Mouse (Mus musculus) myocyte (in vitro differentiated cells): ENCODE measurements around the gene Rgs3. TPM values are rescaled to one million over a fixed set of nuclear protein-coding genes. Genes with fewer than 3 reads are reported as not detected.
A peak's percentile ranks its signal among the peaks of the same experiment; 100 is the strongest.

Source experiments
- H3K27me3 ChIP-seq: one replicate; pipeline ENCODE4 v1.6.1; 2011; ENCODE audit not compliant: control insufficient read depth, insufficient read depth, insufficient read length
- H3K36me3 ChIP-seq: one replicate; pipeline ENCODE4 v1.6.1; 2011; ENCODE audit not compliant: control insufficient read depth, insufficient read depth
- H3K4me2 ChIP-seq: one replicate; pipeline ENCODE4 v1.6.1; 2011; ENCODE audit warnings: low read depth, control low read depth
- H3K4me3 ChIP-seq: one replicate; pipeline ENCODE4 v1.5.1; 2011; ENCODE audit warnings: mild to moderate bottlenecking, control low read depth, moderate library complexity
- H3K79me2 ChIP-seq: one replicate; pipeline ENCODE4 v1.6.1; 2011; ENCODE audit not compliant: control insufficient read depth, insufficient read depth
- H3ac ChIP-seq: one replicate; pipeline ENCODE4 v1.6.1; 2011; ENCODE audit not compliant: control insufficient read depth, insufficient read length
- CEBPB ChIP-seq: IDR thresholded peaks from 2 replicates; pipeline ENCODE4 v1.6.1; 2011; ENCODE audit warnings: mild to moderate bottlenecking, moderate library complexity; ENCODE audit not compliant: poor library complexity, insufficient read depth, severe bottlenecking
- E2F4 ChIP-seq: IDR thresholded peaks from one replicate; pipeline ENCODE4 v1.6.1; 2011; ENCODE audit warnings: mild to moderate bottlenecking, control low read depth, moderate library complexity; ENCODE audit not compliant: insufficient read depth
- MAX ChIP-seq: IDR thresholded peaks from one replicate; pipeline ENCODE4 v1.6.1; 2011; ENCODE audit warnings: low read depth, mild to moderate bottlenecking, control low read depth
- MYOD1 ChIP-seq, 3 experiments: IDR thresholded peaks; one replicate each; pipeline ENCODE4 v1.6.1; 2011; ENCODE audit warnings: control low read depth in 2 of 3, low read depth in 2 of 3, mild to moderate bottlenecking in 2 of 3, moderate library complexity in 1 of 3; ENCODE audit not compliant: insufficient read length in 2 of 3, control insufficient read depth in 1 of 3
- MYOG ChIP-seq, 3 experiments: IDR thresholded peaks; one replicate each; pipeline ENCODE4 v1.6.1; 2011; ENCODE audit warnings: control low read depth in 2 of 3, low read depth in 2 of 3, mild to moderate bottlenecking in 2 of 3; ENCODE audit not compliant: insufficient read length in 2 of 3, control insufficient read depth in 1 of 3, insufficient read depth in 1 of 3
- POLR2A ChIP-seq: IDR thresholded peaks from one replicate; pipeline ENCODE4 v1.6.1; 2011; ENCODE audit warnings: low read depth, mild to moderate bottlenecking, control low read depth, moderate library complexity; ENCODE audit not compliant: insufficient read length
- POLR2AphosphoS2 ChIP-seq: IDR thresholded peaks from one replicate; pipeline ENCODE4 v1.6.1; 2011; ENCODE audit warnings: low read depth, control low read depth; ENCODE audit not compliant: insufficient read length
- REST ChIP-seq: IDR thresholded peaks from one replicate; pipeline ENCODE4 v1.6.1; 2011; ENCODE audit warnings: mild to moderate bottlenecking, control low read depth, moderate library complexity; ENCODE audit not compliant: insufficient read depth, insufficient read length
- SRF ChIP-seq: IDR thresholded peaks from one replicate; pipeline ENCODE4 v1.6.1; 2011; ENCODE audit warnings: low read depth; ENCODE audit not compliant: control insufficient read depth, insufficient read length
- TCF12 ChIP-seq: IDR thresholded peaks from one replicate; pipeline ENCODE4 v1.6.1; 2011; ENCODE audit warnings: mild to moderate bottlenecking, control low read depth; ENCODE audit not compliant: poor library complexity, insufficient read depth, severe bottlenecking
- TCF3 ChIP-seq: IDR thresholded peaks from one replicate; pipeline ENCODE4 v1.6.1; 2011; ENCODE audit warnings: low read depth, control low read depth; ENCODE audit not compliant: insufficient read length
- USF1 ChIP-seq: IDR thresholded peaks from one replicate; pipeline ENCODE4 v1.6.1; 2011; ENCODE audit warnings: low read depth, mild to moderate bottlenecking, control low read depth, moderate library complexity
- polyA plus RNA-seq: library from polyadenylated mRNA; unstranded; fragments of >200 nt; fragmentation: generic; extraction: Trizol; gene quantifications from one replicate; pipeline ENCODE4 v1.2.1, GENCODE M21; 2012; ENCODE audit warnings: missing spikeins

Gene Rgs3
- polyA plus RNA-seq, 1 experiment = 40.4 TPM

DNA sequence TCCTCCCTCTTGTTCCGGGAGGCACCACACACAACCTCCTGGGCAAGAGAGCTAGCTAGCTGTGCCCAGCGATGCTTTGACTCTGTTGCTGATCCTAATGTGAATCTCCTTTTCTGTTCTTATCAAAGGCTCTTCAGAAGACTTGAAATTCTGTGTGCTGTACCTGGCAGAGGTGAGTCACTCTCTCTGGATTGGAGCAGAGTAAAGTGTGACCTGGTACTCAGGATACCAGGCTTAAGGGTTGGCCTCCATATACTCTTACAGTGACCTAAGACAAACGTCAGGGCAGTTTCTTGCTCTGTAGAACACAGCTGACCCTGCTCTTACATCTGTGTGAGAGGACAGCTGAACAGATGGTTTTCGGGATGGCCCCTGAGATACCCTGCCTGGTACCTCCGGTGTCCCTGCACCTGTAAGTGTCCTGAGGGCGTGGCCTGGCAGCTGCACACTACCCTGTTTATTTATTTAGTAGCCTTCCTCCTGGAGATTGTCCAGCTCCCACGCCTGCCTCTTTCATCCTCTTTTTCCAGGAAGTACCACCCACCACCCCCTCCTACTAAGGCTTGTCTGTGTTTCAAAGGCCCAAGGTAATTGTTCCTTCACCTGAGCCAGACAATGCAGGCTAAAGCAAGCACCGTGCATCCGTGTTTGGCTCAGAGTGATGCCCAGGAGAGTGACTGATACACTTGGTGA is 87.1 kb downstream of the Rgs3 start:
- Histone ChIP-seq H3K36me3 (no peaks in the 10 kb centered on the region), H3K79me2 (no peaks in the 10 kb centered on the region), H3K4me2 (no peak overlapping the region), H3ac (no peak overlapping the region), H3K27me3 (no peaks in the 10 kb centered on the region), H3K4me3 (no peak overlapping the region)
- TF ChIP-seq MAX (no peak), POLR2AphosphoS2 (no peak), POLR2A (no peak), REST (no peak), TCF12 (no peak), USF1 (no peak), E2F4 (no peak), CEBPB (no peak), MYOD1 (IDR thresholded peaks at IDR 0.05; ENCODE audit: control insufficient read depth in 1 of 3, insufficient read length in 2 of 3, low read depth in 2 of 3) (no peak), MYOG (IDR thresholded peaks at IDR 0.05; ENCODE audit: control insufficient read depth in 1 of 3, insufficient read depth in 1 of 3, insufficient read length in 2 of 3, low read depth in 2 of 3) (no peak), TCF3 (no peak)

DNA sequence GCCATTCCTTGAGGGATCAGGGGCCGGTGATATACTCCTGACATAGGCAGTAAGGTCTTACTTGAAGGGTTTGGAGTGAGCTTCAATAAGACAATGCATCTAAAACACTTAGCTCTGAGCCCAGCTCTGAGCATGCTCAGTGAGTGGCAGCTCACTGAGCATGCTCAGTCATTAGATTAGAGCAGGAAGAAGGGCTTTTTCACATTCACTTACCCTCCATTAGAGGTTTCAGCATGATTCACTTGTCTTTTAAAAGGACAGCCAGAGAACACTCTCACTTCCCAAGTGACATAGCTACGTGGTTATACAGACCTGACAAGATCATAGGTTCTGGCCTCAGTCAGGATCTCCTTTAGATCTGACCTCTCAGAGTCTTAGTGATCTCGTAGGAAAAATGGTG is 89.2 kb downstream of the Rgs3 start:
- no peak overlapping the region for H3K4me3 ChIP-seq
- no peak for TF ChIP-seq TCF12
- no peak for TF ChIP-seq USF1
- no peak for TF ChIP-seq MYOD1 (IDR thresholded peaks at IDR 0.05; ENCODE audit: control insufficient read depth in 1 of 3, insufficient read length in 2 of 3, low read depth in 2 of 3)
- H3K79me2 ChIP-seq = no peaks in the 10 kb centered on the region
- H3K36me3 ChIP-seq = no peaks in the 10 kb centered on the region
- no peak overlapping the region for H3ac ChIP-seq
- no peaks in the 10 kb centered on the region for H3K27me3 ChIP-seq
- H3K4me2 ChIP-seq = no peak overlapping the region

DNA sequence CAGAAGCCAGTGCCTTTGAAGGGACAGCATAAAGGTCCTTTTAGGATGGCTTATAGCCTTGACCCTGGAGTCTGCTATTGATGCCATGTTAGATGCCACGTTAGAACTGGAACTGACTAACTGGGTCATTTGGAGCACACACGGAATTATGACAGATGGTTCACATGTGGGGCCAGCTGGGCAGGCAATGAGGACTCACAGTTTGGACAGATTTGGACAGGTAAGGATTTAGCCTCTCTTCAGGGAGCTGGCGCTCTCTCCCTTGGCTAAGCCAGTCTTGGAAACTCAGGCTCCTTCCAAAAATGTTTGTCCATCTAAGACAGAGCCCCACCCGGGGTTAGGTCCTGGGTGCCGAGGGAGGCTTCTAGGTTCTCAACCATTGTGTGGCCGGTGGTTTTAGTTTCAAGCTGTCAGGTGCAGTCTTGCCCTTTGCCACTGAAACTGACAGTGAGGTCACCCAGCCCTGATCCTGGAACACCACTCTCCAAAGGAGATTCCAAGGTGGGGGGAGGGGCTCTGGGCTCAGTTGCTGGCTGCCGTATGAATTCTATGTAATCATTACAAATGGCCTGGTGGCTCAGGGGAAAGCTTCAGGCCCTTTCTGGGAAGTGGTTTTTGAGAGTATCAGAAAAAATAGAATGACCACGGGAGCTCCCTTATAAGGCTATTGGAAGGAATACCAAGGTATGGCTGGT is 90.0 kb downstream of the Rgs3 start:
- Histone ChIP-seq H3K27me3 (no peaks in the 10 kb centered on the region), H3K36me3 (no peaks in the 10 kb centered on the region), H3ac (no peak overlapping the region), H3K4me2 (no peak overlapping the region), H3K4me3 (no peak overlapping the region), H3K79me2 (no peaks in the 10 kb centered on the region)
- TF ChIP-seq POLR2A (no peak), TCF3 (no peak), MYOG (IDR thresholded peaks at IDR 0.05; ENCODE audit: control insufficient read depth in 1 of 3, insufficient read depth in 1 of 3, insufficient read length in 2 of 3, low read depth in 2 of 3) (no peak), TCF12 (no peak), SRF (no peak), CEBPB (no peak), USF1 (no peak), POLR2AphosphoS2 (no peak)

DNA sequence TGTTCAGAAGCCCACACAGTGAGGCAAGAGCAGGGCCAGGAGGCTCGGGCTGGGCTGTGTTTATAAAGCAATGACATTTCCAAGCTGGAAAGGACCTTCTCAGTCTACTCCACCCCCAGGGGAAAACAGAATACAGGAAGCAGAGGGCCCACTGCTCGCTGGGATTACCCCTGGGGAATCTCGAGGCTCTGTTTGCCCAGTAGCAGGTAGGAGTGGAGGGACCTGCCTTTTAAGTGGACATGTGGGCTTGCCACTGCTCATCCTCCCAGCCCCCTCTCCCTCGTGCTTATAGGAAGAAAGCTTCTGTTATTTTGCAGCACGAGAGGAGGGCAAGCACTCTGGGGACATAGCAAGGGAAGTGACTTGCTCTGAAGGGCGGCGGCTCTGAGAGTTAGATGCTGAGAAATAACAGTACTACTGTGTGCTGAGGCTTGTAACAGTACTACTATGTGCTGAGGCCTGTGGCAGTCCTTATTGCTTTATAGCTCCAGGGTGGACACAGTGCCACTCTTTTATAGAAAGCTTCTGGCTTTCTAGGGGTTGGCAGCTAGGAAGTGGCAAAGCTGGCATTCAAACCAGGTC is 91.6 kb downstream of the Rgs3 start:
- Histone ChIP-seq H3K36me3 (no peaks in the 10 kb centered on the region), H3ac (no peak overlapping the region), H3K27me3 (no peaks in the 10 kb centered on the region), H3K4me3 (no peak overlapping the region), H3K79me2 (no peaks in the 10 kb centered on the region), H3K4me2 (no peak overlapping the region)
- TF ChIP-seq MYOG (IDR thresholded peaks at IDR 0.05; ENCODE audit: control insufficient read depth in 1 of 3, insufficient read depth in 1 of 3, insufficient read length in 2 of 3, low read depth in 2 of 3) (no peak), REST (no peak), TCF12 (no peak)

DNA sequence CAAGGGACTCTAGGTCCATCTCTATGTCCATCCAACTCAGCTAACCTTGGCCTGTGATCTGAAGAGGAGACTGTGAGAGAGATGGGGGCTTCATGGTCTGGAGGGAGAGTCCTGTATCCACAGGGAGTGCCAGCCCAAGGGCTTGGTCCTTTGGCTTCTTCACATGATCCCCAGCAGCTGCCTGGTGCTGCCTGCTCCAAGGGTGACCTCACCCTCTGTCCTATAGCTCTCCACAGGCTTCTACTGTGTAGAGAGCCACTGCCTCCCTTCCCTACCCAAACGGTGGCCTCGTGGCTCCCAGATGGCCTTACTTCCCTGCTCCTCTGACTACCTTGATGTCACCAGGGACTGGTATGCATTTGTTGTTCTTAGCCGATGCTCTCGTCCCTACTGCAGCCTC is 92.6 kb downstream of the Rgs3 start:
- peak in 1 of 3 experiments; percentile 53 for TF ChIP-seq MYOG (IDR thresholded peaks at IDR 0.05; ENCODE audit: control insufficient read depth in 1 of 3, insufficient read depth in 1 of 3, insufficient read length in 2 of 3, low read depth in 2 of 3)
- TF ChIP-seq TCF12 = no peak
- TF ChIP-seq POLR2A = no peak
- TF ChIP-seq CEBPB = no peak
- TF ChIP-seq MAX = no peak
- TF ChIP-seq REST = no peak
- no peak for TF ChIP-seq SRF
- TF ChIP-seq E2F4 = no peak
- no peak for TF ChIP-seq TCF3
- TF ChIP-seq MYOD1 (IDR thresholded peaks at IDR 0.05; ENCODE audit: control insufficient read depth in 1 of 3, insufficient read length in 2 of 3, low read depth in 2 of 3) = peak in 1 of 3 experiments; percentile 5

More for the DNA sequence above, 92.6 kb downstream of the Rgs3 start:
- Histone ChIP-seq H3K4me2 (peak overlapping the region; percentile 2), H3K36me3 (no peaks in the 10 kb centered on the region), H3K79me2 (no peaks in the 10 kb centered on the region), H3ac (no peak overlapping the region), H3K4me3 (no peak overlapping the region), H3K27me3 (no peaks in the 10 kb centered on the region)
